Mouse (Mus musculus) forebrain, embryonic 12.5 days (tissue): ENCODE results near the gene 0610030E20Rik. TPM values are rescaled to one million over a fixed set of nuclear protein-coding genes. Genes with fewer than 3 reads are reported as not detected.

Experiments used
- ATAC-seq: fragments of 200-750 bp; cut with Nextera tagmentation; 2 replicates; pipeline ENCODE4 v1.8.0; 2017; ENCODE audit warnings: moderate TSS enrichment; ENCODE audit not compliant: low FRiP score
- H3K27ac ChIP-seq: fragments of 300-500 bp; sonication (generic); 2 replicates; pipeline ENCODE4 v1.5.1; 2016; ENCODE audit warnings: mild to moderate bottlenecking
- H3K27me3 ChIP-seq: fragments of 300-500 bp; sonication (generic); 2 replicates; pipeline ENCODE4 v1.6.1; 2016; ENCODE audit warnings: mild to moderate bottlenecking
- H3K36me3 ChIP-seq: fragments of 300-500 bp; sonication (generic); replicated peaks from 2 replicates; pipeline ENCODE4 v1.6.1; 2016; ENCODE audit warnings: mild to moderate bottlenecking
- H3K4me1 ChIP-seq: fragments of 300-500 bp; sonication (generic); 2 replicates; pipeline ENCODE4 v1.6.1; 2016
- H3K4me2 ChIP-seq: fragments of 300-500 bp; sonication (generic); 2 replicates; pipeline ENCODE4 v1.6.1; 2016; ENCODE audit warnings: mild to moderate bottlenecking, moderate library complexity
- H3K4me3 ChIP-seq: fragments of 300-500 bp; sonication (generic); replicated peaks from 2 replicates; pipeline ENCODE4 v1.5.1; 2016; ENCODE audit warnings: mild to moderate bottlenecking
- H3K9ac ChIP-seq: fragments of 300-500 bp; sonication (generic); 2 replicates; pipeline ENCODE4 v1.6.1; 2016; ENCODE audit warnings: mild to moderate bottlenecking
- H3K9me3 ChIP-seq: fragments of 300-500 bp; sonication (generic); 2 replicates; pipeline ENCODE4 v1.6.1; 2016
- WGBS: fragments of 180-500 bp; shearing (Covaris S2); methylation state at CpG from one replicate; pipeline ENCODE4 v1.1.7; 2016; 5-methylcytosine and 5-hydroxymethylcytosine counted together
- polyA plus RNA-seq: library from polyadenylated mRNA; unstranded; fragments of >200 nt; fragmentation: Nextera tagmentation; extraction: Ambion mirVana; gene quantifications from 2 replicates; pipeline ENCODE4 v1.2.1, GENCODE M21; 2016

0610030E20Rik gene
- polyA plus RNA-seq, 1 experiment from 2014 or later: 30.4 TPM

- no peak overlapping the region for H3K4me3 ChIP-seq
- ATAC-seq: no peak
- WGBS: 83% methylated on average over 8 of the region's 8 CpGs
- no peak overlapping the region for H3K9ac ChIP-seq
- no peak overlapping the region for H3K27ac ChIP-seq
- H3K4me1 ChIP-seq: peaks cover 8% of the 10 kb centered on the region; the same call in 1 of the 2 replicates
- H3K4me2 ChIP-seq: no peak overlapping the region
- H3K9me3 ChIP-seq: no peaks in the 10 kb centered on the region
- no peaks in the 10 kb centered on the region for H3K36me3 ChIP-seq
- H3K27me3 ChIP-seq: peaks cover 38% of the 10 kb centered on the region
These were observed 31.6 kb downstream of the 0610030E20Rik start for GRCm38 (mm10) chr6:72378510-72379234.

- peak overlapping the region; percentile 46 for H3K4me3 ChIP-seq
- ATAC-seq: no peak
- H3K9me3 ChIP-seq: no peaks in the 10 kb centered on the region
- H3K27me3 ChIP-seq: peaks cover 38% of the 10 kb centered on the region
- no peak overlapping the region for H3K27ac ChIP-seq
- peak overlapping the region; percentile 66 for H3K4me2 ChIP-seq
- H3K4me1 ChIP-seq: peaks cover 8% of the 10 kb centered on the region; the same call in 1 of the 2 replicates
- H3K36me3 ChIP-seq: no peaks in the 10 kb centered on the region
- H3K9ac ChIP-seq: 0 out of 2 replicates have a peak overlapping the region, but pooled peaks have one; percentile 4
- 50% methylated on average over 7 of the region's 7 CpGs for WGBS
These were observed 32.4 kb downstream of the 0610030E20Rik start for GRCm38 (mm10) chr6:72379377-72380130.

GRCm38 (mm10) chr6:72380131-72380770 is 33.1 kb downstream of the 0610030E20Rik start, which contains the start of gene Vamp5:
Vamp5 (minus strand) TSS chr6:72380468.
- Histone ChIP-seq H3K27me3 (peaks cover 38% of the 10 kb centered on the region), H3K27ac (no peak within 1 kb of the TSS), H3K4me1 (peaks cover 8% of the 10 kb centered on the region; the same call in 1 of the 2 replicates), H3K4me2 (peak within 1 kb of the TSS; percentile 66), H3K9ac (peak within 1 kb of the TSS; percentile 51), H3K4me3 (peak within 1 kb of the TSS; percentile 46), H3K9me3 (no peaks in the 10 kb centered on the region), H3K36me3 (no peaks in the 10 kb centered on the region)
- 3% methylated on average over 41 of the region's 49 CpGs for WGBS
- no peak; the same call in 1 of the 2 replicates for ATAC-seq

- H3K27me3 ChIP-seq: peaks cover 38% of the 10 kb centered on the region
- peaks cover 8% of the 10 kb centered on the region; the same call in 1 of the 2 replicates for H3K4me1 ChIP-seq
- no peak overlapping the region for H3K27ac ChIP-seq
- no peak for ATAC-seq
- no peak overlapping the region for H3K4me2 ChIP-seq
- H3K4me3 ChIP-seq: no peak overlapping the region
- no peak overlapping the region for H3K9ac ChIP-seq
- H3K36me3 ChIP-seq: no peaks in the 10 kb centered on the region
- WGBS: 86% methylated on average over 6 of the region's 6 CpGs
- no peaks in the 10 kb centered on the region for H3K9me3 ChIP-seq
These were observed 35.4 kb downstream of the 0610030E20Rik start for GRCm38 (mm10) chr6:72382494-72382893.

GRCm38 (mm10) chr6:72383142-72383820 is 36.2 kb downstream of the 0610030E20Rik start:
- Histone ChIP-seq H3K27me3 (peaks cover 35% of the 10 kb centered on the region), H3K27ac (no peak overlapping the region), H3K4me3 (no peak overlapping the region), H3K9ac (no peak overlapping the region), H3K9me3 (no peaks in the 10 kb centered on the region), H3K36me3 (no peaks in the 10 kb centered on the region), H3K4me1 (peaks cover 8% of the 10 kb centered on the region; the same call in 1 of the 2 replicates), H3K4me2 (no peak overlapping the region)
- 80% methylated on average over 6 of the region's 6 CpGs for WGBS
- ATAC-seq: no peak

- WGBS: 91% methylated on average over 7 of the region's 7 CpGs
- Histone ChIP-seq H3K27me3 (peaks cover 33% of the 10 kb centered on the region), H3K4me2 (no peak overlapping the region), H3K27ac (no peak overlapping the region), H3K9me3 (no peaks in the 10 kb centered on the region), H3K9ac (no peak overlapping the region), H3K4me3 (no peak overlapping the region), H3K36me3 (no peaks in the 10 kb centered on the region), H3K4me1 (peaks cover 8% of the 10 kb centered on the region; the same call in 1 of the 2 replicates)
- ATAC-seq: no peak
These were observed 36.8 kb downstream of the 0610030E20Rik start for GRCm38 (mm10) chr6:72383952-72384351.

- Histone ChIP-seq H3K27ac (no peak overlapping the region), H3K4me1 (peaks cover 13% of the 10 kb centered on the region), H3K36me3 (no peaks in the 10 kb centered on the region), H3K27me3 (peaks cover 28% of the 10 kb centered on the region), H3K9ac (no peak overlapping the region), H3K4me2 (no peak overlapping the region), H3K4me3 (no peak overlapping the region), H3K9me3 (no peaks in the 10 kb centered on the region)
- 83% methylated on average over 4 of the region's 4 CpGs for WGBS
- no peak for ATAC-seq
These were observed 38.1 kb downstream of the 0610030E20Rik start for GRCm38 (mm10) chr6:72385258-72385657.

- no peaks in the 10 kb centered on the region for H3K9me3 ChIP-seq
- no peak overlapping the region for H3K9ac ChIP-seq
- H3K4me2 ChIP-seq: no peak overlapping the region
- H3K27ac ChIP-seq: no peak overlapping the region
- H3K4me1 ChIP-seq: peaks cover 17% of the 10 kb centered on the region
- H3K4me3 ChIP-seq: no peak overlapping the region
- no peaks in the 10 kb centered on the region for H3K36me3 ChIP-seq
- ATAC-seq: no peak
- H3K27me3 ChIP-seq: peaks cover 23% of the 10 kb centered on the region; the same call in 1 of the 2 replicates
- WGBS: 81% methylated on average over 2 of the region's 2 CpGs
These were observed 39.4 kb downstream of the 0610030E20Rik start for GRCm38 (mm10) chr6:72386561-72386960.

- Histone ChIP-seq H3K36me3 (no peaks in the 10 kb centered on the region), H3K4me3 (no peak overlapping the region), H3K9me3 (no peaks in the 10 kb centered on the region), H3K9ac (no peak overlapping the region), H3K27ac (no peak overlapping the region), H3K27me3 (peaks cover 17% of the 10 kb centered on the region; the same call in 1 of the 2 replicates), H3K4me1 (peaks cover 17% of the 10 kb centered on the region), H3K4me2 (no peak overlapping the region)
- ATAC-seq: no peak
- 71% methylated on average over 3 of the region's 3 CpGs for WGBS
These were observed 40.7 kb downstream of the 0610030E20Rik start for GRCm38 (mm10) chr6:72387816-72388215.

GRCm38 (mm10) chr6:72388266-72388665 is 41.1 kb downstream of the 0610030E20Rik start:
- H3K9me3 ChIP-seq: no peaks in the 10 kb centered on the region
- H3K36me3 ChIP-seq: no peaks in the 10 kb centered on the region
- ATAC-seq: no peak
- peaks cover 17% of the 10 kb centered on the region; the same call in 1 of the 2 replicates for H3K27me3 ChIP-seq
- no peak overlapping the region for H3K4me3 ChIP-seq
- peaks cover 17% of the 10 kb centered on the region for H3K4me1 ChIP-seq
- no peak overlapping the region for H3K4me2 ChIP-seq
- H3K27ac ChIP-seq: no peak overlapping the region
- 71% methylated on average over 10 of the region's 10 CpGs for WGBS
- no peak overlapping the region for H3K9ac ChIP-seq

GRCm38 (mm10) chr6:72388791-72389329 is 41.7 kb downstream of the 0610030E20Rik start:
- no peak for ATAC-seq
- Histone ChIP-seq H3K36me3 (no peaks in the 10 kb centered on the region), H3K27ac (no peak overlapping the region), H3K27me3 (peaks cover 17% of the 10 kb centered on the region; the same call in 1 of the 2 replicates), H3K4me1 (peaks cover 17% of the 10 kb centered on the region), H3K9me3 (no peaks in the 10 kb centered on the region), H3K4me3 (no peak overlapping the region), H3K9ac (no peak overlapping the region), H3K4me2 (no peak overlapping the region)
- WGBS: 90% methylated on average over 6 of the region's 6 CpGs
